Mouse (Mus musculus) midbrain, embryonic 14.5 days (tissue): ENCODE measurements around the gene Ccdc177. TPM values are rescaled to one million over a fixed set of nuclear protein-coding genes. Genes with fewer than 3 reads are reported as not detected.

Experiments used
- ATAC-seq: fragments of 200-750 bp; cut with Nextera tagmentation; 2 replicates; pipeline ENCODE4 v1.8.0; 2017; ENCODE audit warnings: moderate number of reproducible peaks, moderate library complexity; ENCODE audit not compliant: low FRiP score, low TSS enrichment
- DNase-seq: peaks from one replicate; pipeline ENCODE4 v3.0.0-alpha.2; 2015
- H3K27ac ChIP-seq: fragments of 300-500 bp; sonication (generic); replicated peaks from 2 replicates; pipeline ENCODE4 v1.5.1; 2014; ENCODE audit warnings: mild to moderate bottlenecking, low read depth, low read length, moderate library complexity
- H3K27me3 ChIP-seq: fragments of 300-500 bp; sonication (generic); 2 replicates; pipeline ENCODE4 v1.6.1; 2014; ENCODE audit warnings: low read length, control low read depth, mixed read lengths; ENCODE audit not compliant: control insufficient read depth, insufficient read depth
- H3K36me3 ChIP-seq: fragments of 300-500 bp; sonication (generic); 2 replicates; pipeline ENCODE4 v1.6.1; 2014; ENCODE audit warnings: low read length, control low read depth; ENCODE audit not compliant: control insufficient read depth, insufficient read depth
- H3K4me1 ChIP-seq: fragments of 300-500 bp; sonication (generic); 2 replicates; pipeline ENCODE4 v1.6.1; 2014; ENCODE audit warnings: mild to moderate bottlenecking, antibody characterized with exemption, low read length, control low read depth; ENCODE audit not compliant: control insufficient read depth, insufficient read depth
- H3K4me2 ChIP-seq: fragments of 300-500 bp; sonication (generic); 2 replicates; pipeline ENCODE4 v1.6.1; 2014; ENCODE audit warnings: mild to moderate bottlenecking, low read length, moderate library complexity
- H3K4me3 ChIP-seq: fragments of 300-500 bp; sonication (generic); replicated peaks from 2 replicates; pipeline ENCODE4 v1.5.1; 2014; ENCODE audit warnings: low read depth, low read length
- H3K9ac ChIP-seq: fragments of 300-500 bp; sonication (generic); replicated peaks from 2 replicates; pipeline ENCODE4 v1.6.1; 2014; ENCODE audit warnings: mild to moderate bottlenecking, low read length, moderate library complexity
- H3K9me3 ChIP-seq: fragments of 300-500 bp; sonication (generic); 2 replicates; pipeline ENCODE4 v1.6.1; 2016; ENCODE audit warnings: low read length, control low read depth, mixed read lengths; ENCODE audit not compliant: control insufficient read depth
- WGBS: fragments of 180-500 bp; shearing (Covaris S2); extraction: QIAGEN DNeasy Blood & Tissue Kit; methylation state at CpG from one replicate; pipeline ENCODE4 v1.1.7; 2014; 5-methylcytosine and 5-hydroxymethylcytosine counted together
- polyA plus RNA-seq: library from polyadenylated mRNA; unstranded; fragments of >200 nt; fragmentation: Nextera tagmentation; extraction: Ambion mirVana; gene quantifications from 2 replicates; pipeline ENCODE4 v1.2.1, GENCODE M21; 2014

Gene Ccdc177
- polyA plus RNA-seq, 1 experiment from 2014 or later: 8.8 TPM

- H3K4me1 ChIP-seq: peaks cover 7% of the 10 kb centered on the region; the same call in 1 of the 2 replicates
- DNase-seq (peak; percentile 72), ATAC-seq (peak; percentile 54)
- peak overlapping the region; percentile 73 for H3K4me2 ChIP-seq
- H3K4me3 ChIP-seq: peak overlapping the region; percentile 64
- peak overlapping the region; percentile 97 for H3K27ac ChIP-seq
- H3K27me3 ChIP-seq: no peaks in the 10 kb centered on the region
- peaks cover 38% of the 10 kb centered on the region for H3K9me3 ChIP-seq
- WGBS: 1% methylated on average over 12 of the region's 13 CpGs
- peaks cover 47% of the 10 kb centered on the region for H3K36me3 ChIP-seq
- peak overlapping the region; percentile 95 for H3K9ac ChIP-seq
These were observed 1.1 kb downstream of the Ccdc177 start for GRCm38 (mm10) chr12:80759387-80759712.

- Histone ChIP-seq H3K36me3 (peaks cover 53% of the 10 kb centered on the region), H3K4me3 (peak overlapping the region; percentile 64), H3K27me3 (no peaks in the 10 kb centered on the region), H3K9ac (peak overlapping the region; percentile 95), H3K27ac (peak overlapping the region; percentile 97), H3K4me2 (peak overlapping the region; percentile 73), H3K9me3 (peaks cover 41% of the 10 kb centered on the region), H3K4me1 (peaks cover 7% of the 10 kb centered on the region; the same call in 1 of the 2 replicates)
- 41% methylated on average over 92 of the region's 92 CpGs for WGBS
- ATAC-seq: 0 out of 2 replicates have a peak, but pooled peaks have one; percentile 10
- peak; percentile 45 for DNase-seq
These were observed 1.7 kb downstream of the Ccdc177 start for GRCm38 (mm10) chr12:80758559-80759386.

GRCm38 (mm10) chr12:80757751-80758558 is 2.5 kb downstream of the Ccdc177 start:
- 40% methylated on average over 122 of the region's 122 CpGs for WGBS
- ATAC-seq: no peak
- Histone ChIP-seq H3K4me1 (peaks cover 7% of the 10 kb centered on the region; the same call in 1 of the 2 replicates), H3K9me3 (peaks cover 41% of the 10 kb centered on the region), H3K27me3 (no peaks in the 10 kb centered on the region), H3K4me2 (peak overlapping the region; percentile 73), H3K27ac (peak overlapping the region; percentile 97), H3K4me3 (peak overlapping the region; percentile 64), H3K36me3 (peaks cover 58% of the 10 kb centered on the region), H3K9ac (0 out of 2 replicates have a peak overlapping the region, but pooled peaks have one; percentile 9)
- DNase-seq: peak; percentile 51

- DNase-seq: no peak
- WGBS: 93% methylated on average over 6 of the region's 6 CpGs
These were observed 8.9 kb downstream of the Ccdc177 start for GRCm38 (mm10) chr12:80751556-80751955.

GRCm38 (mm10) chr12:80746031-80746813 is 14.3 kb downstream of the Ccdc177 start:
- peak overlapping the region; percentile 9; the same call in 1 of the 2 replicates for H3K9ac ChIP-seq
- no peaks in the 10 kb centered on the region for H3K9me3 ChIP-seq
- H3K27me3 ChIP-seq: no peaks in the 10 kb centered on the region
- ATAC-seq (peak; percentile 50; the same call in 1 of the 2 replicates), DNase-seq (peak; percentile 73)
- no peak overlapping the region for H3K4me3 ChIP-seq
- H3K4me1 ChIP-seq: peaks cover 13% of the 10 kb centered on the region; the same call in 1 of the 2 replicates
- H3K27ac ChIP-seq: peak overlapping the region; percentile 66
- H3K36me3 ChIP-seq: no peaks in the 10 kb centered on the region
- H3K4me2 ChIP-seq: no peak overlapping the region
- 43% methylated on average over 8 of the region's 8 CpGs for WGBS

More at GRCm38 (mm10) chr12:80751556-80751955, 8.9 kb downstream of the Ccdc177 start:
- H3K36me3 ChIP-seq: peaks cover 33% of the 10 kb centered on the region
- ATAC-seq: no peak
- no peak overlapping the region for H3K4me2 ChIP-seq
- no peaks in the 10 kb centered on the region for H3K27me3 ChIP-seq
- no peak overlapping the region for H3K27ac ChIP-seq
- H3K4me1 ChIP-seq: peaks cover 4% of the 10 kb centered on the region; the same call in 1 of the 2 replicates
- no peak overlapping the region for H3K4me3 ChIP-seq
- H3K9ac ChIP-seq: no peak overlapping the region
- peaks cover 18% of the 10 kb centered on the region for H3K9me3 ChIP-seq

GRCm38 (mm10) chr12:80744614-80745013 is 15.9 kb downstream of the Ccdc177 start:
- ATAC-seq (no peak), DNase-seq (no peak)
- H3K27me3 ChIP-seq: no peaks in the 10 kb centered on the region
- peaks cover 13% of the 10 kb centered on the region; the same call in 1 of the 2 replicates for H3K4me1 ChIP-seq
- H3K27ac ChIP-seq: no peak overlapping the region
- no peak overlapping the region for H3K4me2 ChIP-seq
- no peak overlapping the region for H3K4me3 ChIP-seq
- H3K9ac ChIP-seq: no peak overlapping the region
- 77% methylated on average over 1 of the region's 1 CpGs for WGBS
- H3K36me3 ChIP-seq: no peaks in the 10 kb centered on the region
- H3K9me3 ChIP-seq: no peaks in the 10 kb centered on the region

GRCm38 (mm10) chr12:80739482-80739881 is 21.0 kb downstream of the Ccdc177 start:
- DNase-seq (no peak), ATAC-seq (no peak)
- 48% methylated on average over 9 of the region's 9 CpGs for WGBS
- Histone ChIP-seq H3K36me3 (no peaks in the 10 kb centered on the region), H3K4me3 (no peak overlapping the region), H3K9ac (no peak overlapping the region), H3K27ac (no peak overlapping the region), H3K4me2 (no peak overlapping the region), H3K4me1 (peaks cover 20% of the 10 kb centered on the region), H3K27me3 (no peaks in the 10 kb centered on the region), H3K9me3 (no peaks in the 10 kb centered on the region)

GRCm38 (mm10) chr12:80737283-80737600 is 23.2 kb downstream of the Ccdc177 start:
- Histone ChIP-seq H3K36me3 (no peaks in the 10 kb centered on the region), H3K27me3 (no peaks in the 10 kb centered on the region), H3K4me2 (peak overlapping the region; percentile 38), H3K4me3 (no peak overlapping the region), H3K9me3 (no peaks in the 10 kb centered on the region), H3K4me1 (peaks cover 20% of the 10 kb centered on the region), H3K9ac (peak overlapping the region; percentile 41), H3K27ac (peak overlapping the region; percentile 94)
- 53% methylated on average over 5 of the region's 5 CpGs for WGBS
- ATAC-seq: no peak
- DNase-seq: no peak
